Mouse (Mus musculus) myocyte (in vitro differentiated cells): ENCODE measurements at regions not wholly inside any gene's neighbourhood (a gene's known extent, or its start where the extent isn't known, plus 50 kb on each side); places are given as distances from the start of the nearest gene placed in this dataset.

Experiments
- MAX ChIP-seq: IDR thresholded peaks from one replicate; pipeline ENCODE4 v1.6.1; 2011; ENCODE audit warnings: low read depth, mild to moderate bottlenecking, control low read depth
- MYOD1 ChIP-seq, 3 experiments: IDR thresholded peaks; one replicate each; pipeline ENCODE4 v1.6.1; 2011; ENCODE audit warnings: control low read depth in 2 of 3, low read depth in 2 of 3, mild to moderate bottlenecking in 2 of 3, moderate library complexity in 1 of 3; ENCODE audit not compliant: insufficient read length in 2 of 3, control insufficient read depth in 1 of 3
- MYOG ChIP-seq, 3 experiments: IDR thresholded peaks; one replicate each; pipeline ENCODE4 v1.6.1; 2011; ENCODE audit warnings: control low read depth in 2 of 3, low read depth in 2 of 3, mild to moderate bottlenecking in 2 of 3; ENCODE audit not compliant: insufficient read length in 2 of 3, control insufficient read depth in 1 of 3, insufficient read depth in 1 of 3
- POLR2A ChIP-seq: IDR thresholded peaks from one replicate; pipeline ENCODE4 v1.6.1; 2011; ENCODE audit warnings: low read depth, mild to moderate bottlenecking, control low read depth, moderate library complexity; ENCODE audit not compliant: insufficient read length
- TCF12 ChIP-seq: IDR thresholded peaks from one replicate; pipeline ENCODE4 v1.6.1; 2011; ENCODE audit warnings: mild to moderate bottlenecking, control low read depth; ENCODE audit not compliant: poor library complexity, insufficient read depth, severe bottlenecking
- USF1 ChIP-seq: IDR thresholded peaks from one replicate; pipeline ENCODE4 v1.6.1; 2011; ENCODE audit warnings: low read depth, mild to moderate bottlenecking, control low read depth, moderate library complexity

- TF ChIP-seq MYOG (IDR thresholded peaks at IDR 0.05; ENCODE audit: control insufficient read depth in 1 of 3, insufficient read depth in 1 of 3, insufficient read length in 2 of 3, low read depth in 2 of 3) (no peak), POLR2A (no peak), MAX (no peak), MYOD1 (IDR thresholded peaks at IDR 0.05; ENCODE audit: control insufficient read depth in 1 of 3, insufficient read length in 2 of 3, low read depth in 2 of 3) (no peak), TCF12 (no peak), USF1 (no peak)
Measured at GRCm38 (mm10) chr5:45231856-45232255, 218.2 kb downstream of the Qdpr start.
